Mouse (Mus musculus) lung, embryonic 16.5 days (tissue): ENCODE results near the gene Sugp1. TPM values are rescaled to one million over a fixed set of nuclear protein-coding genes. Genes with fewer than 3 reads are reported as not detected.
"Not testable (repeated sequence)": the region's sequence is repeated elsewhere in the genome, so short reads cannot be mapped to it uniquely, and the experiment has no call there.

Source experiments
- ATAC-seq: fragments of 200-750 bp; cut with Nextera tagmentation; 2 replicates; pipeline ENCODE4 v1.8.0; 2017; ENCODE audit warnings: low read depth, mild to moderate bottlenecking, moderate library complexity
- H3K27ac ChIP-seq: fragments of 300-500 bp; sonication (generic); 2 replicates; pipeline ENCODE4 v1.5.1; 2014; ENCODE audit warnings: mild to moderate bottlenecking, control low read depth, low read length
- H3K27me3 ChIP-seq: fragments of 300-500 bp; sonication (generic); 2 replicates; pipeline ENCODE4 v1.6.1; 2014; ENCODE audit warnings: low read depth, low read length, mixed read lengths; ENCODE audit not compliant: control insufficient read depth, insufficient read depth
- H3K36me3 ChIP-seq: fragments of 300-500 bp; sonication (generic); 2 replicates; pipeline ENCODE4 v1.6.1; 2014; ENCODE audit warnings: low read length; ENCODE audit not compliant: control insufficient read depth, insufficient read depth
- H3K4me1 ChIP-seq: fragments of 300-500 bp; sonication (generic); replicated peaks from 2 replicates; pipeline ENCODE4 v1.6.1; 2014; ENCODE audit warnings: low read length, mixed read lengths; ENCODE audit not compliant: control insufficient read depth, insufficient read depth
- H3K4me2 ChIP-seq: fragments of 300-500 bp; sonication (generic); 2 replicates; pipeline ENCODE4 v1.6.1; 2014; ENCODE audit warnings: low read depth, low read length, control low read depth
- H3K4me3 ChIP-seq: fragments of 300-500 bp; sonication (generic); 2 replicates; pipeline ENCODE4 v1.5.1; 2014; ENCODE audit warnings: mild to moderate bottlenecking, low read length, control low read depth
- H3K9ac ChIP-seq: fragments of 300-500 bp; sonication (generic); 2 replicates; pipeline ENCODE4 v1.6.1; 2014; ENCODE audit warnings: low read length, control low read depth
- H3K9me3 ChIP-seq: fragments of 300-500 bp; sonication (generic); 2 replicates; pipeline ENCODE4 v1.6.1; 2016; ENCODE audit warnings: low read length; ENCODE audit not compliant: control insufficient read depth
- WGBS: fragments of 180-500 bp; shearing (Covaris S2); extraction: QIAGEN DNeasy Blood & Tissue Kit; methylation state at CpG from one replicate; pipeline ENCODE4 v1.1.7; 2014; 5-methylcytosine and 5-hydroxymethylcytosine counted together
- polyA plus RNA-seq: library from polyadenylated mRNA; unstranded; fragments of >200 nt; fragmentation: Nextera tagmentation; extraction: Ambion mirVana; gene quantifications from 2 replicates; pipeline ENCODE4 v1.2.1, GENCODE M21; 2015

Gene Sugp1
- polyA plus RNA-seq, 1 experiment from 2014 or later, result 43.1 TPM

GRCm38 (mm10) chr8:70030255-70030654 is 12.4 kb upstream of the Sugp1 start:
- Histone ChIP-seq H3K36me3 (peaks cover 34% of the 10 kb centered on the region), H3K27ac (no peak overlapping the region), H3K27me3 (no peaks in the 10 kb centered on the region), H3K9ac (no peak overlapping the region), H3K4me2 (no peak overlapping the region), H3K4me3 (no peak overlapping the region), H3K9me3 (no peaks in the 10 kb centered on the region), H3K4me1 (no peaks in the 10 kb centered on the region)
- ATAC-seq, result no peak
- WGBS, result 88% methylated on average over 1 of the region's 1 CpGs

GRCm38 (mm10) chr8:70037994-70038393 is 4.6 kb upstream of the Sugp1 start:
- Histone ChIP-seq H3K9me3 (no peaks in the 10 kb centered on the region), H3K4me1 (peaks cover 10% of the 10 kb centered on the region), H3K27me3 (no peaks in the 10 kb centered on the region), H3K4me2 (no peak overlapping the region), H3K4me3 (no peak overlapping the region), H3K36me3 (no peaks in the 10 kb centered on the region), H3K27ac (no peak overlapping the region), H3K9ac (no peak overlapping the region)
- 79% methylated on average over 1 of the region's 1 CpGs for WGBS
- no peak for ATAC-seq

- Histone ChIP-seq H3K4me3 (peak overlapping the region; percentile 82), H3K27me3 (no peaks in the 10 kb centered on the region), H3K4me1 (peaks cover 10% of the 10 kb centered on the region), H3K27ac (peak overlapping the region; percentile 87; the same call in 1 of the 2 replicates), H3K9me3 (no peaks in the 10 kb centered on the region), H3K9ac (peak overlapping the region; percentile 93), H3K36me3 (no peaks in the 10 kb centered on the region), H3K4me2 (peak overlapping the region; percentile 94)
- ATAC-seq, result peak; percentile 42
- under 1% methylated on average over 41 of the region's 47 CpGs for WGBS
These were observed 597 bp upstream of the Sugp1 start for GRCm38 (mm10) chr8:70041885-70042546.

- Histone ChIP-seq H3K4me2 (no peak overlapping the region), H3K4me1 (peaks cover 10% of the 10 kb centered on the region), H3K4me3 (no peak overlapping the region)
These were observed 1.4 kb downstream of the Sugp1 start for GRCm38 (mm10) chr8:70043996-70044395.

GRCm38 (mm10) chr8:70049662-70050061 is 7.0 kb downstream of the Sugp1 start:
- Histone ChIP-seq H3K4me3 (no peak overlapping the region), H3K4me1 (no peaks in the 10 kb centered on the region; the same call in 1 of the 2 replicates), H3K27me3 (no peaks in the 10 kb centered on the region), H3K9ac (no peak overlapping the region), H3K36me3 (peaks cover 33% of the 10 kb centered on the region), H3K9me3 (no peaks in the 10 kb centered on the region), H3K4me2 (no peak overlapping the region), H3K27ac (no peak overlapping the region)
- ATAC-seq, result no peak

More at GRCm38 (mm10) chr8:70043996-70044395, 1.4 kb downstream of the Sugp1 start:
- Histone ChIP-seq H3K27me3 (no peaks in the 10 kb centered on the region), H3K9ac (no peak overlapping the region), H3K27ac (no peak overlapping the region), H3K36me3 (peaks cover 2% of the 10 kb centered on the region; the same call in 1 of the 2 replicates), H3K9me3 (no peaks in the 10 kb centered on the region)
- no peak for ATAC-seq
- 86% methylated on average over 5 of the region's 5 CpGs for WGBS

- H3K27me3 ChIP-seq, H3K4me3 ChIP-seq, H3K9me3 ChIP-seq, H3K4me1 ChIP-seq, H3K4me2 ChIP-seq, H3K9ac ChIP-seq, H3K27ac ChIP-seq, ATAC-seq: not testable (repeated sequence)
- H3K36me3 ChIP-seq, result peaks cover 40% of the 10 kb centered on the region
- WGBS, result 93% methylated on average over 5 of the region's 5 CpGs
These were observed 7.8 kb downstream of the Sugp1 start for GRCm38 (mm10) chr8:70050434-70050833.

GRCm38 (mm10) chr8:70057721-70058120 is 15.1 kb downstream of the Sugp1 start:
- Histone ChIP-seq H3K4me3 (no peak overlapping the region), H3K4me1 (no peaks in the 10 kb centered on the region), H3K9me3 (no peaks in the 10 kb centered on the region), H3K27me3 (no peaks in the 10 kb centered on the region), H3K36me3 (peaks cover 44% of the 10 kb centered on the region), H3K4me2 (no peak overlapping the region), H3K27ac (no peak overlapping the region), H3K9ac (no peak overlapping the region)
- 81% methylated on average over 1 of the region's 1 CpGs for WGBS
- no peak for ATAC-seq

GRCm38 (mm10) chr8:70071836-70072440 is 29.3 kb downstream of the Sugp1 start:
- Histone ChIP-seq H3K9me3 (no peaks in the 10 kb centered on the region), H3K9ac (no peak overlapping the region), H3K4me1 (peaks cover 9% of the 10 kb centered on the region), H3K4me2 (peak overlapping the region; percentile 63; the same call in 1 of the 2 replicates), H3K4me3 (no peak overlapping the region), H3K27ac (peak overlapping the region; percentile 39), H3K36me3 (peaks cover 27% of the 10 kb centered on the region), H3K27me3 (no peaks in the 10 kb centered on the region)
- peak; percentile 59 for ATAC-seq
- 75% methylated on average over 2 of the region's 2 CpGs for WGBS

GRCm38 (mm10) chr8:70072441-70073069 is 29.9 kb downstream of the Sugp1 start, which contains the start of gene Tm6sf2:
Gene Tm6sf2, plus strand, starts transcription at chr8:70072924.
- no peaks in the 10 kb centered on the region for H3K27me3 ChIP-seq

More at GRCm38 (mm10) chr8:70072441-70073069, 29.9 kb downstream of the Sugp1 start, which contains the start of gene Tm6sf2:
- peak within 1 kb of the TSS; percentile 39 for H3K27ac ChIP-seq
- 11% methylated on average over 21 of the region's 27 CpGs for WGBS
- H3K4me2 ChIP-seq, result peak within 1 kb of the TSS; percentile 63
- H3K4me3 ChIP-seq, result peak within 1 kb of the TSS; percentile 38
- peak; percentile 83 for ATAC-seq
- H3K4me1 ChIP-seq, result peaks cover 9% of the 10 kb centered on the region
- peaks cover 21% of the 10 kb centered on the region for H3K36me3 ChIP-seq
- H3K9me3 ChIP-seq, result no peaks in the 10 kb centered on the region
- peak within 1 kb of the TSS; percentile 43; the same call in 1 of the 2 replicates for H3K9ac ChIP-seq
